Comparison of ENCODE assay signal across 9 mouse cellular contexts in the genomic region with DNA sequence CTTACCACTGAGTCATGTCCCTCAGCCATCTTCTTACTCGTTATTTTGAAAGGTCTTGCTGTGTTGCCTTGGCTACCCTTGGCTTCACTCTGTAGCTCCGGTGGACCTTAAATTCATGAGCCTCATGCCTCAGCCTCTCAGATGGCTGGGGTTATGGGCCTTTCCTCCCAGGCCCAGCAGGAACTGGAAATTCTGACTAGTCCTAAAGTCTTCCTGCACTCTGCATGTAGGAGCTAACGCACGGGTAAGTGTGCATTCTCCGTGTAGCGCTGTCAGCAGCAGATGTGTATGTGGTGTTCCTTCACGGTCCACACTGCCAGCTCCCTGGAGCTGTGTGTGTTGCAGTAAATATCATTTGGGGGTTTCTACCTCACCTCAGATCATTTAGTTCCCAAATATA. TPM values are rescaled to one million over a fixed set of nuclear protein-coding genes. Genes with fewer than 3 reads are reported as not detected.
DNase-seq lines count a peak whose midpoint lies in the region; ATAC-seq and TF ChIP-seq lines count a peak whose summit lies in the region.
"Had no signal": no experiment of that assay in that cellular context is flagged by ENCODE, and none has a peak within 500 bp of the region (broad histone marks: within the 10 kb centered on the region; RNA-seq: fewer than 3 reads in every experiment).

No protein-coding gene starts in this region.

- H3K27ac ChIP-seq in layer of hippocampus, adult 2 months = no peak overlapping the region
- no peak overlapping the region for H3K27ac ChIP-seq in embryonic facial prominence, embryonic 10.5 days (replicated peaks)
- H3K27ac ChIP-seq in intestine, embryonic 14.5 days (ENCODE audit: low read depth) = no peak overlapping the region

- H3K4me1 ChIP-seq in embryonic facial prominence, embryonic 10.5 days = peaks cover 22% of the 10 kb centered on the region
- peaks cover 11% of the 10 kb centered on the region for H3K4me1 ChIP-seq in intestine, embryonic 14.5 days (replicated peaks; ENCODE audit: control insufficient read depth, insufficient read depth, low read length)

- H3ac ChIP-seq in myocyte (ENCODE audit: control insufficient read depth, insufficient read length) = no peak overlapping the region

- no peak for TF ChIP-seq CTCF in layer of hippocampus, adult 2 months (conservative IDR thresholded peaks at IDR 0.05)

- no peak for DNase-seq in layer of hippocampus, adult 2 months (ENCODE audit: low spot score in 2 of 2)
- DNase-seq in layer of hippocampus, postnatal 14 days (ENCODE audit: low spot score in 2 of 2) = no peak
- DNase-seq in embryonic facial prominence, embryonic 10.5 days (ENCODE audit: low spot score) = no peak
- no peak for DNase-seq in intestine, embryonic 14.5 days (ENCODE audit: low spot score)
- no peak for DNase-seq in frontal cortex, adult 2 months (ENCODE audit: extremely low spot score in 1 of 2, low spot score in 1 of 2)
- no peak for DNase-seq in layer of hippocampus, adult 11-12 months (ENCODE audit: low spot score)
- no peak for DNase-seq in adipocyte (ENCODE audit: low spot score)
- DNase-seq: adrenal gland, postnatal 25 days had no signal

- H3K9ac ChIP-seq in intestine, embryonic 14.5 days (ENCODE audit: low read length) = no peak overlapping the region; the same call in 1 of the 2 replicates

- peaks cover 61% of the 10 kb centered on the region for H3K79me2 ChIP-seq in myocyte (ENCODE audit: control insufficient read depth, insufficient read depth)

- H3K36me3 ChIP-seq in embryonic facial prominence, embryonic 10.5 days (replicated peaks) = peaks cover 51% of the 10 kb centered on the region
- peaks cover 16% of the 10 kb centered on the region; the same call in 1 of the 2 replicates for H3K36me3 ChIP-seq in intestine, embryonic 14.5 days (ENCODE audit: control insufficient read depth, insufficient read depth, low read length)
- H3K36me3 ChIP-seq in myocyte (ENCODE audit: control insufficient read depth, insufficient read depth) = peaks cover 11% of the 10 kb centered on the region

- H3K4me2 ChIP-seq in intestine, embryonic 14.5 days (ENCODE audit: low read length) = peak overlapping the region; percentile 87
- H3K4me2 ChIP-seq in myocyte (ENCODE audit: low read depth) = peak overlapping the region; percentile 91

- H3K9me3 ChIP-seq in embryonic facial prominence, embryonic 10.5 days = peaks cover 3% of the 10 kb centered on the region; the same call in 1 of the 2 replicates
- 0 out of 2 replicates have a peak, but pooled peaks cover 2% of the 10 kb centered on the region for H3K9me3 ChIP-seq in intestine, embryonic 14.5 days (ENCODE audit: control insufficient read depth, low read length)

- TF ChIP-seq POLR2A in myocyte (IDR thresholded peaks at IDR 0.05; ENCODE audit: insufficient read length, low read depth) = no peak

- H3K27me3 ChIP-seq in embryonic facial prominence, embryonic 10.5 days (replicated peaks; ENCODE audit: low read depth, poor library complexity, severe bottlenecking) = no peaks in the 10 kb centered on the region
- H3K27me3 ChIP-seq in intestine, embryonic 14.5 days (replicated peaks; ENCODE audit: control insufficient read depth, insufficient read depth, low read length) = no peaks in the 10 kb centered on the region
- H3K27me3 ChIP-seq in myocyte (ENCODE audit: control insufficient read depth, insufficient read depth, insufficient read length) = no peaks in the 10 kb centered on the region

- peak overlapping the region; percentile 66 for H3K4me3 ChIP-seq in layer of hippocampus, adult 2 months
- H3K4me3 ChIP-seq in embryonic facial prominence, embryonic 10.5 days = peak overlapping the region; percentile 87
- H3K4me3 ChIP-seq in intestine, embryonic 14.5 days (ENCODE audit: low read depth, low read length) = 0 out of 2 replicates have a peak overlapping the region, but pooled peaks have one; percentile 95
- H3K4me3 ChIP-seq in myocyte = peak overlapping the region; percentile 50

- WGBS in embryonic facial prominence, embryonic 10.5 days = 91% methylated on average over 7 of the region's 7 CpGs
- 86% methylated on average over 7 of the region's 7 CpGs for WGBS in intestine, embryonic 14.5 days

- ATAC-seq in intestine, embryonic 14.5 days (replicated peaks; ENCODE audit: low FRiP score, low TSS enrichment, low read depth) = no peak

TF ChIP-seq in myocyte, 11 proteins besides CTCF, POLR2A, EP300 and RAD21:
- TF ChIP-seq TCF3 (IDR thresholded peaks at IDR 0.05; ENCODE audit: insufficient read length, low read depth) (no peak), USF1 (IDR thresholded peaks at IDR 0.05; ENCODE audit: low read depth) (no peak), POLR2AphosphoS2 (IDR thresholded peaks at IDR 0.05; ENCODE audit: insufficient read length, low read depth) (no peak), CEBPB (IDR thresholded peaks at IDR 0.05; ENCODE audit: insufficient read depth, poor library complexity, severe bottlenecking) (no peak), SRF (IDR thresholded peaks at IDR 0.05; ENCODE audit: control insufficient read depth, insufficient read length, low read depth) (no peak), TCF12 (IDR thresholded peaks at IDR 0.05; ENCODE audit: insufficient read depth, poor library complexity, severe bottlenecking) (no peak), REST (IDR thresholded peaks at IDR 0.05; ENCODE audit: insufficient read depth, insufficient read length) (no peak), E2F4 (IDR thresholded peaks at IDR 0.05; ENCODE audit: insufficient read depth) (no peak)

RNA-seq across cellular contexts. Expression of gene Tdg, which starts 1.5 kb away (rescaled TPM):
- total RNA-seq in layer of hippocampus, adult 2 months (2021) = 10 to 100 TPM; 44.7 to 47.9 TPM
- total RNA-seq in layer of hippocampus, postnatal 14 days (2021) = 10 to 100 TPM; 62.3 to 66.8 TPM
- 262 and 276 TPM in 2 replicates for polyA plus RNA-seq in embryonic facial prominence, embryonic 10.5 days (2016; fragmentation: Nextera tagmentation; extraction: Ambion mirVana)
- polyA plus RNA-seq in intestine, embryonic 14.5 days (2014; fragmentation: Nextera tagmentation; extraction: Ambion mirVana) = 152 and 162 TPM in 2 replicates
- polyA plus RNA-seq in myocyte (2012; fragmentation: generic; extraction: Trizol) = 18.2 TPM
- 59.9 and 61.2 TPM in 2 replicates for polyA plus RNA-seq in frontal cortex, adult 2 months (2012; rRNA removed)

RNA-seq across cellular contexts. Expression of gene 1190007I07Rik, which starts 8.1 kb away (rescaled TPM):
- 10 to 100 TPM; 21.7 to 23.1 TPM for total RNA-seq in layer of hippocampus, adult 2 months (2021)
- 10 to 100 TPM; 17.0 to 20.8 TPM for total RNA-seq in layer of hippocampus, postnatal 14 days (2021)
- 36.9 and 38.6 TPM in 2 replicates for polyA plus RNA-seq in embryonic facial prominence, embryonic 10.5 days (2016; fragmentation: Nextera tagmentation; extraction: Ambion mirVana)
- 65.8 and 67.6 TPM in 2 replicates for polyA plus RNA-seq in intestine, embryonic 14.5 days (2014; fragmentation: Nextera tagmentation; extraction: Ambion mirVana)
- polyA plus RNA-seq in myocyte (2012; fragmentation: generic; extraction: Trizol) = 13.4 TPM
- polyA plus RNA-seq in frontal cortex, adult 2 months (2012; rRNA removed) = 34.4 TPM in 2 replicates

RNA-seq across cellular contexts. Expression of gene Glt8d2, which starts 59.3 kb away (rescaled TPM):
- total RNA-seq in layer of hippocampus, adult 2 months (2021) = 10 to 100 TPM; 17.9 to 18.6 TPM
- 1 to 10 TPM; 6.8 to 7.2 TPM for total RNA-seq in layer of hippocampus, postnatal 14 days (2021)
- polyA plus RNA-seq in embryonic facial prominence, embryonic 10.5 days (2016; fragmentation: Nextera tagmentation; extraction: Ambion mirVana) = 3.4 and 5.2 TPM in 2 replicates
- 5.3 and 7.5 TPM in 2 replicates for polyA plus RNA-seq in intestine, embryonic 14.5 days (2014; fragmentation: Nextera tagmentation; extraction: Ambion mirVana)
- polyA plus RNA-seq in myocyte (2012; fragmentation: generic; extraction: Trizol) = 2.8 TPM
- polyA plus RNA-seq in frontal cortex, adult 2 months (2012; rRNA removed) = 11.0 and 11.3 TPM in 2 replicates
